Comparison of ENCODE assay signal across 1 mouse cellular context in the genomic region with DNA sequence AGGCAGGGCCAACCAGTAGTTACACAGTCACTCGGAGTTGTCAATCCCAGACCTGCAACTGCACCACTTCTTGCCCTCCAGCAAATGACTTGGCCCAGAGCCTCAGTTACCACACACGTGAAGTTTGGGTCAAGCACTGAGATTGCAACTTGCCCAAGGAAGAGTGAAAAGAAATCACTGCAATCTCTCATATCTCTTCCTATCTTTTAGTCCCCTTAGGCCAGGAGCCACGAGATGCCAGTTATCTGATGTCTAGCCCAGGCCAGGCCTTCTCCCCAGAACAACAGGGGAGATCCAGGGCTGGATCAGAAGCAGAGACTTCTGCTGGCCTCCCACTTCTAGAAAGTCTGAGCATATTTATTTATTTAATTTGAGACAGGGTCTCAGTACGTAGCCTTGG.
TF ChIP-seq lines count a peak whose summit lies in the region.

No protein-coding gene starts in this region.

TF ChIP-seq in MEL, 35 proteins besides CTCF, POLR2A, EP300 and RAD21:
- TF ChIP-seq HCFC1 (IDR thresholded peaks at IDR 0.05; ENCODE audit: low read depth, low read length) (no peak), RCOR1 (IDR thresholded peaks at IDR 0.05; ENCODE audit: low read depth, low read length) (peak; percentile 75), GATA1 (IDR thresholded peaks at IDR 0.05; ENCODE audit: low read depth, low read length) (peak; percentile 51; the same call in 1 of the 2 replicates)
